In the genomic region with DNA sequence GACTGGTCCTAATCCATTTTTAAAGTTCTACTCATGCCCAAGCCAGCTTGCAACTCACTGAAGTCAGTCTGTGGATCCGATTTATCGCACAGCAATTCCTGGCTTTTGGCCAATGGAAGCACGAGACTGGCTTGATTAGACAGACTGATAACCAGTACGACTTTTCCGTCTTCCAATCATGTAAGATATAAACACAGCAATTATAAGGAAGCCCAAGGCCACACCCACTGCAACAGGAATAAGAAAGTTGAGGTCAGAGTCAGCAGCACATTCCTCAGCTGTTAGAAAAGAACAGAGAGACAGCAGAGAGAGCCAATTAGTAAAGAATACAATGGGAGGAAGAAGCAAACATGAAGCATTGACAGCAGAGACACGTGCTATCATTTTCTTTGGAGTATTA, we compare ENCODE assay signal across 13 mouse cellular contexts. TPM values are rescaled to one million over a fixed set of nuclear protein-coding genes. Genes with fewer than 3 reads are reported as not detected.
DNase-seq lines count a peak whose midpoint lies in the region; ATAC-seq and TF ChIP-seq lines count a peak whose summit lies in the region.
"Had no signal": no experiment of that assay in that cellular context is flagged by ENCODE, and none has a peak within 500 bp of the region (broad histone marks: within the 10 kb centered on the region; RNA-seq: fewer than 3 reads in every experiment).

No protein-coding gene starts in this region.

- H3K4me3 ChIP-seq in liver, adult 2 months (ENCODE audit: insufficient read depth, low read depth, low read length) = no peak overlapping the region
- H3K4me3 ChIP-seq in intestine, postnatal 0 days (ENCODE audit: low read depth, low read length) = no peak overlapping the region
- H3K4me3 ChIP-seq in midbrain, embryonic 11.5 days (ENCODE audit: low read depth, low read length) = no peak overlapping the region
- H3K4me3 ChIP-seq: forebrain, embryonic 13.5 days; lung, embryonic 15.5 days; myocyte; stomach, embryonic 15.5 days had no signal

- H3K4me2 ChIP-seq in intestine, postnatal 0 days (replicated peaks; ENCODE audit: low read depth) = no peak overlapping the region
- H3K4me2 ChIP-seq in midbrain, embryonic 11.5 days = no peak overlapping the region
- H3K4me2 ChIP-seq: forebrain, embryonic 13.5 days; lung, embryonic 15.5 days; stomach, embryonic 15.5 days had no signal

- H3K9me3 ChIP-seq in intestine, postnatal 0 days (ENCODE audit: control insufficient read depth) = no peaks in the 10 kb centered on the region
- no peaks in the 10 kb centered on the region for H3K9me3 ChIP-seq in midbrain, embryonic 11.5 days (ENCODE audit: control insufficient read depth, low read length)
- H3K9me3 ChIP-seq: forebrain, embryonic 13.5 days; lung, embryonic 15.5 days; stomach, embryonic 15.5 days had no signal

- H3K27me3 ChIP-seq in liver, adult 2 months (ENCODE audit: control insufficient read depth, insufficient read depth, low read length) = no peaks in the 10 kb centered on the region
- H3K27me3 ChIP-seq in intestine, postnatal 0 days (replicated peaks; ENCODE audit: control insufficient read depth, insufficient read depth, low read length) = no peaks in the 10 kb centered on the region
- no peaks in the 10 kb centered on the region for H3K27me3 ChIP-seq in midbrain, embryonic 11.5 days (ENCODE audit: control insufficient read depth, insufficient read depth, low read length)
- H3K27me3 ChIP-seq: forebrain, embryonic 13.5 days; lung, embryonic 15.5 days; stomach, embryonic 15.5 days had no signal

- peak; percentile 69 for ATAC-seq in intestine, postnatal 0 days
- no peak for ATAC-seq in midbrain, embryonic 11.5 days (ENCODE audit: low FRiP score)
- ATAC-seq: forebrain, embryonic 13.5 days; inflammation-experienced regulatory T-cells, adult 6 months had no signal

- peak overlapping the region; percentile 81 for H3K27ac ChIP-seq in liver, adult 2 months (replicated peaks; ENCODE audit: insufficient read depth, low read depth, low read length)
- H3K27ac ChIP-seq in intestine, postnatal 0 days (ENCODE audit: low read depth, low read length) = no peak overlapping the region
- H3K27ac ChIP-seq in midbrain, embryonic 11.5 days (ENCODE audit: low read depth, low read length) = no peak overlapping the region
- H3K27ac ChIP-seq: forebrain, embryonic 13.5 days; lung, embryonic 15.5 days; stomach, embryonic 15.5 days had no signal

- TF ChIP-seq POLR2A in liver, adult 2 months (IDR thresholded peaks at IDR 0.05; ENCODE audit: extremely low read depth, insufficient read depth, low read length) = no peak

- H3K9ac ChIP-seq in liver, adult 2 months (ENCODE audit: low read depth, low read length) = no peak overlapping the region
- no peak overlapping the region for H3K9ac ChIP-seq in intestine, postnatal 0 days (ENCODE audit: low read depth, low read length)
- no peak overlapping the region for H3K9ac ChIP-seq in midbrain, embryonic 11.5 days (ENCODE audit: low read length)
- H3K9ac ChIP-seq: forebrain, embryonic 13.5 days; lung, embryonic 15.5 days; stomach, embryonic 15.5 days had no signal

- no peak for TF ChIP-seq CTCF in liver, adult 2 months (IDR thresholded peaks at IDR 0.05; ENCODE audit: low read depth, low read length)
- TF ChIP-seq CTCF in intestine, postnatal 0 days (IDR thresholded peaks at IDR 0.05; ENCODE audit: low read depth) = no peak

- H3K36me3 ChIP-seq in liver, adult 2 months (ENCODE audit: control insufficient read depth, insufficient read depth, low read length) = peaks cover 2% of the 10 kb centered on the region; the same call in 1 of the 2 replicates
- H3K36me3 ChIP-seq in intestine, postnatal 0 days (ENCODE audit: control insufficient read depth, insufficient read depth) = no peaks in the 10 kb centered on the region
- H3K36me3 ChIP-seq in midbrain, embryonic 11.5 days (ENCODE audit: control insufficient read depth, insufficient read depth, low read length) = no peaks in the 10 kb centered on the region
- H3K36me3 ChIP-seq: lung, embryonic 15.5 days; stomach, embryonic 15.5 days had no signal

- peaks cover 21% of the 10 kb centered on the region for H3K4me1 ChIP-seq in liver, adult 2 months (ENCODE audit: control insufficient read depth, insufficient read depth, low read length)
- no peaks in the 10 kb centered on the region for H3K4me1 ChIP-seq in intestine, postnatal 0 days (replicated peaks; ENCODE audit: control insufficient read depth, insufficient read depth, low read length)
- no peaks in the 10 kb centered on the region for H3K4me1 ChIP-seq in midbrain, embryonic 11.5 days (ENCODE audit: control insufficient read depth, insufficient read depth, low read length)
- H3K4me1 ChIP-seq: forebrain, embryonic 13.5 days; stomach, embryonic 15.5 days had no signal

- peak; percentile 0 for DNase-seq in embryo, embryonic 11 days
- no peak for DNase-seq in embryo, embryonic 9.5 days (ENCODE audit: extremely low spot score)
- peak; percentile 70 for DNase-seq in liver, adult 2 months (ENCODE audit: extremely low read depth, low read depth, low spot score)
- DNase-seq in liver = no peak
- peak; percentile 45 for DNase-seq in lung, postnatal 14 days
- no peak for DNase-seq in layer of hippocampus, adult 18-20 months (ENCODE audit: low spot score in 2 of 2)
- no peak for DNase-seq in midbrain, embryonic 11.5 days (ENCODE audit: low spot score, missing footprints)

- no peaks in the 10 kb centered on the region for H3K79me2 ChIP-seq in liver, adult 2 months (ENCODE audit: control insufficient read depth, insufficient read depth, low read length)

- 0% methylated on average over 6 of the region's 6 CpGs for WGBS in liver, adult 2 months
- 29% methylated on average over 6 of the region's 6 CpGs for WGBS in intestine, postnatal 0 days
- 85% methylated on average over 6 of the region's 6 CpGs for WGBS in midbrain, embryonic 11.5 days

RNA-seq across cellular contexts. Expression of a gene that starts 54.2 kb away (rescaled TPM):
- total RNA-seq in liver, adult 2 months (2014; rRNA removed) = 414 and 458 TPM in 2 replicates
- polyA plus RNA-seq in liver, adult 2 months (2012; rRNA removed) = 203 and 230 TPM in 2 replicates
- 329 and 355 TPM in 2 replicates for polyA plus RNA-seq in intestine, postnatal 0 days (2015; fragmentation: Nextera tagmentation; extraction: Ambion mirVana)
- 10 to 100 TPM; 70.4 to 72.0 TPM for total RNA-seq in layer of hippocampus, adult 18-20 months (2021)
- 90.1 and 98.7 TPM in 2 replicates for polyA plus RNA-seq in midbrain, embryonic 11.5 days (2014; fragmentation: Nextera tagmentation; extraction: Ambion mirVana)

Comparison
In these comparisons a context has a peak if more than half of its experiments do, and no peak if none do; other contexts are left out.
1. DNase-seq: peak in embryo, embryonic 11 days (single experiment), liver, adult 2 months (single experiment) and lung, postnatal 14 days (single experiment); none in embryo, embryonic 9.5 days (single experiment), liver (single experiment), layer of hippocampus, adult 18-20 months (0 of 2) and midbrain, embryonic 11.5 days (single experiment).